Mouse (Mus musculus) left cerebral cortex, adult 8-10 months (tissue): ENCODE results near the gene Stk11ip. TPM values are rescaled to one million over a fixed set of nuclear protein-coding genes. Genes with fewer than 3 reads are reported as not detected.
A peak's percentile ranks its signal among the peaks of the same experiment; 100 is the strongest.

Experiments
- DNase-seq, 2 experiments: peaks; one replicate each; pipeline ENCODE4 v3.0.0; 2022; ENCODE audit warnings: low spot score in 2 of 2
- total RNA-seq, 4 experiments: library from RNA; stranded (reverse); gene quantifications; 2 replicates each; pipeline ENCODE4 v1.2.4; 2022

Stk11ip gene
- 10 to 100 TPM; 28.0 to 34.1 (median 32.2) TPM for total RNA-seq

DNA sequence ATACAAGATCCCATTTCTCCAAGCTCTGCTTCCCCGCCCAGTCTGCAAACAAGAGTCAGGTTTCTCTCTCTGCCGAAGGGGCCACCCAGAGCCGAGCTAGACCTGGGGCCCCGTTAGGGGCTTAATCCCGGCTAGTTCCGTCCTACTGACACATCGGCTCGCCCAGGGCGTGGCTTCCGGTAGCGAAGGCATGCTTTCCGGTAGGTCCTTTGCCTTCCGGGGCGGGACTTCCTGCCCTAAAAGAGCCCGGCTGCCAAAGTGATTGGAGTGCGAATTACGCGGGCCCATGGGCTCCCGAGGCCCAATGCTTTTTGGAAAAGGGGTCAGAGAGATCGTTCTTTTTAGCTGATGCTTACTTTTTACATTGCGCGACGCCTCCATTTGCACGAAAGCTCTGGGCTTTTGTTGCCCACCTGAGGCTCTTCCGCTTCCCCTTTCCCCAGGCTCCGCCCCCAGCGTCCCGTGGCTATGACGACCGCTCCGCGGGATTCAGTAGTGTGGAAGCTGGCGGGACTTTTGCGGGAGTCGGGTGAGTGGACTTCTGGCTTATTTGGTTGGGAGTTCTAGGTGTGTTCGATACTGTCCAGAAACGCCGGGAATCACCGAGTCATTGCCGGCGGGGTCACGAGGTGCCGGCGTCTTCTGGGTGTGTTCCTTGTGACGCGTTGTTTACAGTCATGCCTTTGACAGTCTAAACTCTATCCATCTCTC is at the start of gene Stk11ip:
Stk11ip (plus strand) TSS at position 209 of the 711 bp plus-strand sequence.
- peak; percentile 91 to 92 for DNase-seq

DNA sequence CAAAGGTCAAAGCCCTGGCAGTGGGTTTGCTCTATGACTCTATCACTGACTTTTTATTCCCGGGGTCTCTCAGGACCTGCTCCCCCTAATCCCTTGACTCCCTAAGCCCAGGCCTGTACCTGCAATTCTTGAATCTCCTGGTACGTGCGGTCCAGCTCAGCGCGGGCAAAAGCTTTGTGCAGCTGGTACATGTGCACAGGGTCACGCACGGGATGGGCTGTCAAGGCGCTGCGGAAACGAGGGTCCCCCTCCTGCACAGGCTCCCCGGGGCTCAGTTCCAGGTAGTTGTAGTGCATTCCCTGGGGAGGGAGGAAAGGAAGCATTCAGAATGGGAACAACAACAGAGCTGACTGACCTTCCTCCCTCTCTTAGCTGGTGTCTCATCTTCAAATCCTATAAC is 44.9 kb upstream of the Stk11ip start:
- DNase-seq: no peak

DNA sequence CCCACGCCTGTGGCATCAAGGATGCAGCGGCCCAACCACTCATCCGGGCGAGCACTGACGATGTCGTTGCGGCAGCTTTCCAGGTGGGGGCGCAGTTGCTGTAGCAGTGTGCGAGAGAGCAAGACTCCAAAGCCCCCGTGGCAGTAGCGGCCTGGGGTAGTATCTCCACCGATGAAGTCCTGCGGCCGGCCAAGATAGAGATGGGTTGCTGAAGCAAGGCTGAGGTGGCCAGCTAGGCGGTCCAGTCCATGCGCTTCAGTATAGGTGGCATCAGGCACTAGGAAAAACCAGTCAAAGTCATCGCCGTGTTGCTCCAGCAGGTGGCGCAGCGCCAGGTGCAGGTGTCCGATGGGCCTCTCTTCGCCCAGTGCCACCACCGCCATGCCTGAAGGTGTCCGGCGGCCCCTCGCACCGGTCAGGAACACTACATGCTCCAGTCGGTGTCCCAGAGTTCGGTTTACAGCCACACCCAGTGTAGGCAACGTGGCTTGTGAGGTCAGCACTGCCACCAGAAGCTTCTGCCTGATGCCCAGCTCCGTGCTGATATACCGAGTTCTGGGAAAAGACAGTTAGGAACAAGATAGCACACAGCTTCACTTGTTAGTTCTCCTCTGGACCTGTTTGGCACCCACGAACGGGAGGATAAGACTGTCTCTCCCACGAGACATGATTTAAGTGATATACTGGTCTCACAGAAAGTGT is 43.9 kb upstream of the Stk11ip start:
- peak; percentile 71 to 88 for DNase-seq

DNA sequence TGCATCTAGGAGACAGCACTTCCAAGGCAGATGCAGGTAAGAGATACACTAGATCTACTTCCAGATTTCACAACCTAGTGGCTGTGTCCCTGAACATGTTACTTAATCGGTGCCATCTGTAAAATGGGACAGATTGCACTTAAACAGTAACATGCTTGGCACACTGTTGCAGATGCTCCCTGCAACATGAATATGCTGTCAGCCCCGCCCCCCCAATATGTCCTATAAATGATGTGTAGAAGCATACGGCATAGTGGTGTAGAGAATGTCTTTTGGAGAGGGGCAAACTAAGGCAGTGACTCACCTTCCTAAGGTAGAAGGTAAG is 43.4 kb upstream of the Stk11ip start:
- no peak for DNase-seq

DNA sequence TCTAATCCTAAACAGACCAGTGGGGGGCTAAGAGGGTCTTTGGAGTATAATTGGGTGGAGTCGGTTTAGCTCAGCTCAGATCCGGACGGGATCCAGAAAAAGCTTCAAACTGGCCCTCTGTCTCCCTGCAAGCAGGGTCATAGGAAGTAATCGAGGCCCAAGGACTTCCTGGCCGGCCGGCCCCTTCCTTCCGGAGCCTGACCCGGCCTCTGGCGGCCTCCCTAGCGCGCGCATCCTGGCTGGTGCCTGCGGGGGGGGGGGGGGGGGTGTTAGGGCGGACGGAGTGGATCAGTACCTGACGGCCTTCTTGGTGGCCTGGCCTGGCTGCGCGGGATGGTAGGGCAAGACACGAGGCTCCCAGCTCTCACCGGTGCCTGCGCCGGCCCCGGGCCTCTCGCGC is 42.8 kb upstream of the Stk11ip start:
- DNase-seq: no peak

DNA sequence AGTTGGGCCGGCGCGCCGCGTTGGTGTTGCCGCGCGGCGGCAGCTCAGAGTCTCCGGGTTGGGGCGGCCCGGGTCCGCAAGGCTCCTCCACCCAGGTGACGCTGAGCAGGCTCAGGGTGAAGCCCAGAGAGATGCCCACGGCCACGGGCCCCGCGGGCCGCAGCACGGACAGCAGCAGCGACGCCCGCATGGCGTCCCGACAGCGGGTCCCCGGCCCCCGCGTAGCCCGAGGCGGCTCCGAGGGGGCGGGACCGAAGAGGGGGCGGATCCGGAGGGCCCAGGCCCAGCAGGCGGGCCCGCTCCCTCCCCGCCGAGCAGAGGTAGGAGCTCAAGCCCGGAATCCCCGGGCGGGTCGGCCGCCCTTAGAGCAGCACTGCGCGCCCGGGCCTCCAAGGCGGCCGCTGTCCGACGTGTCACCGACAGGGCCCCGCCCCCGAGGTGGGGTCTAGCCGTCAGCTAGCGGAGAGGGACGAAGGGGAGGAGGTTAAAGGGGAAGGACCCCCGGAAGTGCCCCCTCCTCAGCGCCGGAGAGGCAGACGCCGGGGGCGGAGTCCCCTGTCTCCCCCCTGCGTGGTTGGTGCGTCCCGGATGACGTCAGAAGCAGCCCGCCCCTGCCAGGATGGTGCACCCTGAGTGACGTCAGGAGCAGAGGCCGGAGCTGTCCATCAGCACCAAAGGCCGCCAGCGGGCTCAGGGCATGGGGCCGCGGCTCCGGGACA is 42.3 kb upstream of the Stk11ip start, which contains the start of the genes Chpf and Tmem198:
Chpf (minus strand) TSS at position 392 of the 719 bp plus-strand sequence.
Tmem198 (plus strand) TSS at position 617 of the 719 bp plus-strand sequence.
- peak; percentile 95 to 97 for DNase-seq

DNA sequence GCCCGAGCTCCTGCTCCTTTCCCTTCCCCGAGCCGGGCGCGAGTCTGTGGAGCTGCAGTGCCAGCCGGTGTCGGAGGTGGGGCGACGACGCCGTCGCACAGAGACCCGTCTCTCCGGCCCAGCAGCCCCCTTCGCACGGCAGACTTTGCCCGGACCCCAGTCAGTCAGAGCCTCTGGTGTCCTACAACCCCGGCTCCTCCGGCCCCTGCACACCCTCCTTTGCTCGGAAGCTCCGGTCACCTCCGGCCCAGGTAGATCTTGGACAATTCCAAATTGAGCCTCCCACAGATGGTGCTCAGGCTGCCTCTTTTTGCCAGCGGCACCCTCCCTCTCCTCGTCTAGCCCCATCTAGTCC is 41.7 kb upstream of the Stk11ip start:
- DNase-seq: no peak

DNA sequence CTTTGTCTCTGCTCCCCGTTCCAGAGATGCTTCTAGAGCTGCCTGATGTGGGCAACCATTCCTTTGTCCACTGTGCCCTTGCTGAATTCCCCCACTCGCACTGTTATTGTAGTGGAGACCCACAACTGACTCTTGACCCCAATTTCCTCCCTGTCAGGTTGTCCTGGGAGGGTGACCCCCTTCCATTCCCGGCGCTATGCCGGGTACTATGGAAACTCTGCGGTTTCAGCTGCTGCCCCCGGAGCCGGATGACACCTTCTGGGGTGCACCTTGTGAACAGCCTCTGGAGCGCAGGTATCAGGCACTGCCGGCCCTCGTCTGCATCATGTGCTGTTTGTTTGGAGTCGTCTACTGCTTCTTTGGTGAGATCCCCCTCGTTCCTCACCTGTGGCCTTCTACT is 41.3 kb upstream of the Stk11ip start:
- peak in 1 of 2 experiments; percentile 26 for DNase-seq

DNA sequence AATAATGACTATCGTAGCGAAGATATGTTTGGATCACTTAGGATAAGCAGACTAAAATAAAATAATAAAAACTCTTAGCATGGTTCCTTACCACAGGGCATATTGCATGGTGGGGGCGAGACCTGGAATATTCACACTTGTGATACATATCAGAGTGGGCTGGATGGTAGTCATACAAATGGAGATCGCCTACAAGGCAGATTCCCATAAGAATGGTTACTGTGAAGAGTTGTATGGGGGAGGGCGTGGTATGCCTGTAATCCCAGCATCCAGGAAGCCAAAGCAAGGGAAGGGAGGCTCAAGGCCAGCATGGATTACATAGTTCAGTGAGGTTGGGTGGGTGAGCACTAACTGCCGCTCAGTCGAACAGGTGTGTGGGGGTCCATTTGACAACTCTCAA is 40.6 kb upstream of the Stk11ip start:
- DNase-seq: peak in 1 of 2 experiments; percentile 64

DNA sequence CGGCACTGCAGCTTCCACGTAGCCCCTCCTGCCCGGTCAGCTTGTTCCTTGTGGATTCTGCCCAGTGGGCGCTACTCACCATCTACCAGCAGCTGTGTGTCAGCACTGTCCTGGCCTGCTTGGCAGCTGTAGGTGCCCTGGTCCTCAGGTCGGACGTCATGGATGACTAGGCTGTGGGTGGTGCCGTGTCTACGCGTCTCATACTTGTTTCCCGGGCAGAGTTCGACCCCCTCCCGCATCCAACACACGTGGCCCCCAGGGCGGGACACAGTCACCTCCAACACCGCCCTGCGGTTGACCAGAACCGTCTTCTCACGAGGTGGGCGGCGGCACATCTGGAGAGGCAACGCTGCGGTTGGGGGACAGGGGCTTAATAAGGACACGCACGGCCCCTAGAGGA is 34.8 kb upstream of the Stk11ip start:
- DNase-seq: peak in 1 of 2 experiments; percentile 33

DNA sequence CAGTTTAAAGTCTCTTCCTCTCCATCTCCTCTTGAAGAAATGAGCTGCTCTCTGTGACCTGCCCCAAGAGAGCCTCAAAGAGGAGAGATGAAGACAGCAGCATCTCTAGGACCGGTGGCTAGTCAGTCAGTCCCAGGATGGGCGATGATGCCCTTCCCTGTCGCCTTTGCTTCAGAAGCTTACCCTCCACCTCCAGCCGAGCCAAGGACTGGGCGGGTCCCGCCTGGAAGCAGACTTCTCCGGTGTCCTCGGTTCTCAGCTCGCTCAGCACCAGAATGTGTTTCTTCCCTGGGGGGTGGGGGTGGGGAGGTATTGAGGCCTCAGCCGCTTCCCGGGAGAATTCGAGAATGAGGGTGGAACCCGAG is 34.3 kb upstream of the Stk11ip start:
- DNase-seq: peak in 1 of 2 experiments; percentile 10

DNA sequence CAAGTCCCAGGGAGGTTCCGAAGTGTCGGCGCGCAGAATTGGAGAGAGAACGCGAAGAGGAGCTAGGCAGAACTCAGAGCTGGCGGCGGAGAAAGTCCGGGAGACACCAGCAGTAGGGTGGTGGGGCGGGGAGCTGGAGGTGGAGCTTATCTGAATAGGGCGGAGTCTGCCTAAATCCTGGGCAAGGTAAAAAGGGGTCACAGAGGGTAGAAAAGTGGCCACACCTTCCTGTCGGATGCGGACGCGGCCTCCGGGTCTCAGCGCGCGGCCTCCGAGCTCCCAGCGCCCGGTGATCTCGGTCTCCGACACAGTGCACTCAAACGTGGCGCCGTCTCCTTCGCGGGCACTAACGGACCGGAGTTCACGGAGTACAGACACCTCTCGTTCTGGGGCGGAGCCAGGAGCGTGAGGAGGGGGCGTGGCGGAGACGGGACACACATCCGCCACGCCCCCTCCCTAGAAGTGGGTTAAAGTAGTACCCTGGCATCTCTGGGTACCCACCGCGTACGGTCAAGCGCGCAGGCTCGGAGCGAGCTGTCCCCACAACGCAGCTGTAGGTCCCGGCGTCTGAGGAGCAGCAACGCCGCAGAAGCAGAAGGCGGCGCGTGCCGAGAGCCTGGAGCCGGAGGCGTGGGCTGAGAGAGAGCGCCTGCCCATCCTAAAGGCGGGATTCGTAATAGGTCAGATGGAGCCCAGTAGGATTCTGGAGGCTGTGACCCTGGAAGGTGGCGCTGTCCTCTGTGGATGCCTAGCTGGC is 33.7 kb upstream of the Stk11ip start:
- peak; percentile 46 to 57 for DNase-seq

DNA sequence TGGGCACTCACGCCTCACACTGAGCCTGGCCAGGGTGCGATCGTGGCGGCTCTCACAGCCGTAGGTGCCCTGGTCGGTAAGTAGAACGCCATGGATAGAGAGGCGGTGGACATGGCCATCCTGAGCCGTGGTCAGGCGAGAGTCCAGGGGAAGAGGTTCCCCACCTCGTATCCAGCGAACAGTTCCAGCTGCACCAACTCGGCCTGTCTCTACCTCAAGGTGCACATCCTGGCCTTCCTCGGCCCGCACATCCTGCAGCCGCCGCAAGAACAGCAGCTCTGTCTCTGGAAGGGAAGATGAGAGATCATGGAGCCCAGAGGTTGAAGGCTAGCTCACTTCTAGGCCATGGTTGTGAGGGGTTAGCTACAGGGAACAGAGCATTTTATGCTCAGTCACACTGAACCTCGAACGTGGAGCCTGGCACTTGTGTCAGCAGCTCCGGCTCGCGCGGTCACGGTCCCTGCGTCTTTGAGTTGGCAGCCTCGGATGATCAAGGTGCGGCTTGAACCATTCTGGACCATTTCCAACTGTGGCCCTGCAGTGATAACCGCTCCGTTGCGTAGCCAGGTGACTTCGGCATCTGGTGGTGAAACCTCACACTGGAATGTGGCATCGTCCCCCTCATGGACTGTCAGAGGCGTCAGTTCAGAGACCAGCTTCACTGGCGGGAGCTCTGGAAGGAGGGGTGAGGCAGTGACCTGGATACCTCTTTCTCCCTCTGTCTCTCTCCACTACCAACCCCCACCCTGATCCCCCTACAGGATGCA is 30.4 kb upstream of the Stk11ip start:
- DNase-seq: no peak

DNA sequence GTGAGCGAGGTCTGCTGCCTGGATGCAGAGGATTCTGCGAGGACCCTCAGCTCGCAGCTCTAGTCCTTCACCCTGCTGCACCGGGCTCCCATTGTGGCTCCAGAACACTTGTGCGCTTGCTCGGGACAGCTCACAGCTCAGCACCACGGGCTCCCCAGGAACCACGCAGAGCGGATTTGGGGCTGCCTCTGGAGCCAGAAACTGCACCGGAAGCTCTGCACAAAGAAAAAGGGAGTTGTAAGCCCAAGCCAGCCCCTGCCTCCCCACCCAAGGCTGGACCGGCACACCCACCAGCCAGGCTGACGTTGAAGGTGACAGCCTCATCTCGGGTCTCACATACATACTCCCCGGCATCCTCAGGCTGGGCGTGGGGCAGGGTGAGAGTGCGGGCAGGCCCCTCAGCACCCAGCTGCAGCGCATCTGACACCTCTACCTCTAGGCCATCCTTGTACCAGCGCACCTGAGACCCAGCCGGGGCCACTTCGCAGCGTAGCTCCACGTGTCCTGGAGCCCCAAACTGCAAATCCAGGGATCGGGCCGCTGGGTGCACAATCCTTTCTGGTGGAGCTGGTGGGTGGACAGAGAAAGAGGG is 28.7 kb upstream of the Stk11ip start:
- DNase-seq: no peak

DNA sequence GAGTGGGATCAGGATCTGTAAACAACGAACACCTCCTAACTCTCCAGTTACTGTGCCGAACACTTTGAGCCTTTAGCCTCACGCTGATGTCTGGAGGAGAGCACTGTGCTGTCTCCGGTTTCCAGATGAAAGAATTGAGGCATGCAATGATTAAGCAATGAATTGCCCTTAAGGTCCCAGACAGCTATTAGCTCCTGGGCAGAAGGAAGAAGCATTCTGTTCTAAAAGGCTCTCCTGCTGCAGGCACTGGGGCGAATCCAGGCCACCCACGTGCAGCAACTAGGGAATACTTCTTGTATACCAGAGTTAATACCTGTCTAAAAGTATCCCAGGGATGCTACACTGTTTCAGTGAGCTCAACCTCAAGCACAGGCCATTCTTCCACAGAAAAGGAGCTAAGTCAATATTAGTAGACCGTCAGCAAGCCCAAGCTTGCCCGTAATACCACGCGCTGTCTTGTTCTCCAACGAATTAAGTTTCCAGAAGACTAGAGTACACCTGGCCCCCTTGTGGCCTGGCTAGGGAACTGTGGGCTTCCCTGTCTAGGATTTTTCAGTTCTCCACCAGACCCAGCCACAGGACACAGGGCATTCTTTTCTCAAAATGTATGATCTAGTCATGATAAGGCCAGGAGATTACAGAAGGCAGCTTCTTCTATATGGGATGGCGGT is 26.3 kb upstream of the Stk11ip start:
- no peak for DNase-seq

DNA sequence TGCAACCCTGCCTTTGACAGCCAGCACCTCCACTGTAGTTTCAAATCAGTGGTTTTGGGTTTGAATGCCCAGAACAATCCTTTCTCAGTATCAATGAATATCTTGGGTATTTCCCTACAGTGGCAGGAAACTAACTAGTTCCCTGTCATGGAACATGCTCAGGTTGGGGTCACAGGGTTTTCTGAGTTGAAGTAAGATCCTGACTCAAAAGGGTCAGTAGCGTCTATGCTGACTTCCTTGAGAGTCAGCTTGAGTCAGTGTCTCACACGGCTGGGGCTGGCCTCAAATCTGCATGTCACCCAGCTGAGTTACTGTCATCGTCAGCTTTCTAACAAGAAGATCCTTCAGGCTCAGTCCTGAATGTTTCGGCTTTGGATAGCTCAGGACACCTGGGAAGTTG is 22.4 kb upstream of the Stk11ip start:
- no peak for DNase-seq

DNA sequence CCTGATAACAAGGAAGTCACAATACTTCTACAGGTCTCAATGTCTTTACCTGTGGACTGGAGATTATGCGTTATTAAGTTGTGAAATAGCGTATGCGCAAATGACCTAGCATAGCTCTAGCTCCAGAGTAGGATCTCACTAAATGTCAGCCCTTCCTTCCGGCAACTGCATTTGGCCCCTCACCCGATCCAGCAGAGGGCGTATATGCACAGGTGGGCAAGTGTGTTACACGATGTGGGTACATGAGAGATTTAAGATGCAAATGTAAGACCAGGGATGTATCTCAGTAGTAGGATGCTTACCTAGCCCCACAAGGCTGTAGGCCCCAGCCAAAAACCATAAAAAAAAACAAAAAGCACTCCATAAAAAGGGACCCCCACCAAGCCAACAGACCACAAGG is 21.9 kb upstream of the Stk11ip start:
- DNase-seq: no peak

DNA sequence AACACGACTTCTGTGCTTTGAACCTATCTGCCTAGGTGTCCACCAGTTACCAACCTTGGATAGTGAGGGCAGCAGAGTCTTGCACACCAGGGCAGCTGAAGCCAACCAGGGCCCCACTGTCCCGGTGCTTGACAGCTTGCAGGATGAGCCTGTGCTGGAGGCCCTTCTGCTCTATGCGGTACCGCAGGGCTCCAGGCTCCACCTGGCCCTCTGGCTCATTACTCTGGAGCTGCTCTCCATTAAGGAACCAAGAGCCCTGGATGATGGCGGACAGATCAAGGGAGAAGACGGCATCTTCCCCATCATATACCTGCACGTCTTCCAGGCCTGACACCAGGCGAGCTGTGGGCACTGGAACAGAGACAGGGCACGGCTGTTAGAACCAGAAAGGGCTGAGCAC is 19.4 kb upstream of the Stk11ip start:
- DNase-seq: no peak

DNA sequence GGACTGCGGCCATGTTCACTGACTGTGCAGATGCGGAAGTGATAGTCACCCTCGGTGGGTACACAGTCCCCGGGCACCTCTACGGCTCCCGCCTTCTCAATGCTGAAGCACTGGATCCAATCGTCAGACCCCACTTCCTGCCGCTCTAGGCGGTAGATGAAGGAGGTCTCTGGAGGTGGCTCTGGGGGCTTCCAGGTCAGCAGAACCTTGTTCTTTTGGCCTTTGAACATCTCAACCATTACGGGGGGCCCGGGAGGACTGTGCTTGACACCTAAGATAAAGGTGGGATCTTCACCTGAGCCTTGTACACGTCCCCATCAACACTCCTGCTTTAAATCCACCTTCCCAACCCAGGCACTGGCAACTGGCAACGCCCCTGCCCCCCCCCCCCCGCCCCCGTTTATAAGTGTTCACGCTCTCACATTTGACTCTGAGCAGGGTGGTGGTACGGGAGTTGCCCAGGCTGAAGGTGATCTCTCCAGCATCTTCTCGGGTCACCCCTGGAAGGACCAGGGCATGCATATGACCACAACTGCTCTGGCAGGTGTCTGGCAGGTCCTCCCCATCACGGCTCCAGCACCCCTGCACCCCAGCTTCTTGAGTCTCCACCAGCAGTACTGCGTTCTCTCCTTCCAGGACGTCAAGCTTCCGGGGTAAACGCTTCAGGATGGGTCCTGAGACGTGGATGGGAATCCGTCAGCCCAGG is 18.2 kb upstream of the Stk11ip start:
- DNase-seq: no peak

DNA sequence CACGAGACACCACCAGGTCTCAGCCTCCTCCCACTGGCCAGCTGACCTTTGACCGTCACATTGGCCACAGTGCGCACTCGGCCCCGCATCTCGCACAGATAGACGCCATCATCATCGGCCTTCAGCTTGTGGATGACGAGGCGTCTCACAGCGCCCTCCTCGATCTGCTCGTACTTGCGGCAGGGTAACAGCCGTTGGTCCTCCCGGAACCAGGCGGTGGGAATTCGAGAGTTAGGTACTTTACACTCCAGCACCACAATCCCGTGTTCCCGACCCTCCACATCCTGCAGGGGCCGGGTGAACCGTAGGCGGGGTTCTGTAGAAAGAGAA is 17.7 kb upstream of the Stk11ip start:
- DNase-seq: no peak
